Mouse (Mus musculus) small intestine, adult 2 months (tissue): Measurements from ENCODE around the gene Robo1. TPM values are rescaled to one million over a fixed set of nuclear protein-coding genes. Genes with fewer than 3 reads are reported as not detected.

Experiments
- H3K27ac ChIP-seq: fragments of 200-500 bp; 2 replicates; pipeline ENCODE4 v1.5.1; 2012; ENCODE audit warnings: low read depth, low read length, control low read depth, inconsistent platforms; ENCODE audit not compliant: insufficient read depth
- H3K27me3 ChIP-seq: fragments of 200-500 bp; 2 replicates; pipeline ENCODE4 v1.6.1; 2012; ENCODE audit warnings: mild to moderate bottlenecking, moderate library complexity, low read length, inconsistent platforms; ENCODE audit not compliant: control insufficient read depth, insufficient read depth
- H3K36me3 ChIP-seq: fragments of 200-500 bp; 2 replicates; pipeline ENCODE4 v1.6.1; 2012; ENCODE audit warnings: mild to moderate bottlenecking, low read length, control low read depth, inconsistent platforms; ENCODE audit not compliant: control insufficient read depth, insufficient read depth
- H3K4me1 ChIP-seq: fragments of 200-500 bp; 2 replicates; pipeline ENCODE4 v1.6.1; 2012; ENCODE audit warnings: low read length, inconsistent platforms, mixed read lengths; ENCODE audit not compliant: control insufficient read depth, insufficient read depth, insufficient read length
- H3K4me3 ChIP-seq: fragments of 200-500 bp; 2 replicates; pipeline ENCODE4 v1.5.1; 2012; ENCODE audit warnings: low read depth, mild to moderate bottlenecking, control low read depth, inconsistent platforms, low read length, moderate library complexity
- CTCF ChIP-seq: fragments of 200-500 bp; IDR thresholded peaks from 2 replicates; pipeline ENCODE4 v1.5.1; 2012; ENCODE audit warnings: low read depth, mild to moderate bottlenecking, control low read depth, inconsistent platforms, low read length, moderate library complexity, mixed read lengths; ENCODE audit not compliant: insufficient replicate concordance, insufficient read length; ENCODE audit errors: extremely low read depth
- POLR2A ChIP-seq: fragments of 200-500 bp; IDR thresholded peaks from 2 replicates; pipeline ENCODE4 v1.6.1; 2012; ENCODE audit warnings: low read depth, mild to moderate bottlenecking, control low read depth, inconsistent platforms, low read length, moderate library complexity
- WGBS: fragments of 180-500 bp; shearing (Covaris S2); methylation state at CpG from one replicate; pipeline ENCODE4 v1.1.7; 2018; 5-methylcytosine and 5-hydroxymethylcytosine counted together
- polyA plus RNA-seq: library from polyadenylated mRNA; depleted of rRNA; stranded (reverse); fragments of >200 nt; gene quantifications from 2 replicates; pipeline ENCODE4 v1.2.3, GENCODE M21; 2012

The Robo1 gene
- polyA plus RNA-seq, 1 experiment, result 0.81 TPM

GRCm38 (mm10) chr16:73027692-73028091, 719.6 kb downstream of the Robo1 start:
- 89% methylated on average over 14 of the region's 14 CpGs for whole genome bisulfite sequencing
- H3K4me1 ChIP-seq, result no peaks in the 10 kb centered on the region
- H3K4me3 ChIP-seq, result no peak overlapping the region
- H3K36me3 ChIP-seq, result no peaks in the 10 kb centered on the region
- TF ChIP-seq POLR2A, result no peak
- TF ChIP-seq CTCF, result no peak
- H3K27ac ChIP-seq, result no peak overlapping the region
- no peaks in the 10 kb centered on the region for H3K27me3 ChIP-seq

DNA sequence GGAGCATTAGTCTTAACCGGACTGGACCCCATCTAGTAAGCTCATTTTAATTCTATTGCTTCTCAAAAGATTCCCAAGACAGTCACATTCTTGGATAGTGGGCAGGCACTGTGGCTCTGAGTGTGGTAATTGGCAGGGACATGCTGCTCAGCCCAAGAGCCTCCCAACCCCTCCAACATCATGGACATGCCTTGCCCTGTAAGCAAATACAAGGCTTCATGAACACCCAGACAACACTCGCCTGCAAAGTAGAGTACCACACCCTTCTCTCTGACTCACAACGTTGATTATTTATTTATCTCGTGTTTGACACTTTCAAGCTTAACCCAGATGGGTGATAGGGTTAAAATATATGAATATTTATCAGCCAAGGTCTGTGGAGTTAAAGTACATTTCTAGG, 722.9 kb downstream of the Robo1 start:
- Histone ChIP-seq H3K27me3 (no peaks in the 10 kb centered on the region), H3K4me1 (no peaks in the 10 kb centered on the region), H3K27ac (no peak overlapping the region), H3K4me3 (no peak overlapping the region), H3K36me3 (no peaks in the 10 kb centered on the region)
- TF ChIP-seq POLR2A, result no peak
- TF ChIP-seq CTCF, result no peak
- WGBS, result 43% methylated on average over 4 of the region's 4 CpGs

DNA sequence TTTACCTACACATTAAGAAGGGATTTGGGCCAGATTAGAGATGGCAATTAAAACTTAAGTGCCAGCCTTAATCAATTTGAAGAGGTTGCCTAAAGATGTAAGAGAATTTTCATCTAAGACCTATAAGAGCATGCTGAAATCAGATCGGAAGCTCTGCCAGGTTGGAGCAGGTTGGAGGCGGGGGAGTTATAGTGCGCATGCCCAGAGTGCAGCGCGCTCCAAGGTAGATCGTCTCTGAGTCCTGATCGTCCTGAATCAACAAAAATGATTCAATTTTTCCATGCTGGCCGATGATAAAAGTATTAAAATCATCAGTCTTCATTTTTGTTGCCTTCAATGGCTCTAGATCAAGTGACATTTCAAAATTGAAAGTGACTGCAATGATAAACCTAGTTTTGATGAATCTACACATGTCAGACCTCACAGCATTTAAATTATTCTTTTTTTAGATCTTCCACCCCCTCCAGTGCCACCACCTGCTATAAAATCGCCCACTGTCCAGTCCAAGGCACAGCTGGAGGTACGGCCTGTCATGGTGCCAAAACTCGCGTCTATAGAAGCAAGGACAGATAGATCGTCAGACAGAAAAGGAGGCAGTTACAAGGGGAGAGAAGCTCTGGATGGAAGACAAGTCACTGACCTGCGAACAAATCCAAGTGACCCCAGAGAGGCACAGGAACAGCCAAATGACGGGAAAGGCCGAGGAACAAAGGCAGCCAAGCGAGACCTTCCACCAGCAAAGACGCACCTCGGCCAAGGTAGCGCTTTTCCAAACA, 727.3 kb downstream of the Robo1 start:
- H3K27ac ChIP-seq, result no peak overlapping the region
- no peaks in the 10 kb centered on the region for H3K36me3 ChIP-seq
- 91% methylated on average over 20 of the region's 20 CpGs for WGBS
- H3K4me1 ChIP-seq, result no peaks in the 10 kb centered on the region
- H3K27me3 ChIP-seq, result no peaks in the 10 kb centered on the region
- H3K4me3 ChIP-seq, result no peak overlapping the region
- TF ChIP-seq POLR2A, result no peak
- no peak for TF ChIP-seq CTCF

- Histone ChIP-seq H3K4me1 (no peaks in the 10 kb centered on the region), H3K4me3 (no peak overlapping the region), H3K27ac (no peak overlapping the region), H3K27me3 (no peaks in the 10 kb centered on the region), H3K36me3 (no peaks in the 10 kb centered on the region)
- TF ChIP-seq POLR2A, result no peak
- no peak for TF ChIP-seq CTCF
- 33% methylated on average over 7 of the region's 7 CpGs for WGBS
These were observed 730.4 kb downstream of the Robo1 start for GRCm38 (mm10) chr16:73038552-73038951.

- no peaks in the 10 kb centered on the region for H3K4me1 ChIP-seq
- no peak overlapping the region for H3K4me3 ChIP-seq
- no peak overlapping the region for H3K27ac ChIP-seq
- H3K36me3 ChIP-seq, result no peaks in the 10 kb centered on the region
- 49% methylated on average over 3 of the region's 3 CpGs for WGBS
- H3K27me3 ChIP-seq, result no peaks in the 10 kb centered on the region
- TF ChIP-seq POLR2A (no peak), CTCF (no peak)
These were observed 754.4 kb downstream of the Robo1 start for GRCm38 (mm10) chr16:73062461-73062860.

GRCm38 (mm10) chr16:73067782-73068181, 759.7 kb downstream of the Robo1 start:
- H3K4me1 ChIP-seq, result no peaks in the 10 kb centered on the region
- no peak overlapping the region for H3K4me3 ChIP-seq
- no peaks in the 10 kb centered on the region for H3K36me3 ChIP-seq
- H3K27me3 ChIP-seq, result no peaks in the 10 kb centered on the region
- 71% methylated on average over 7 of the region's 7 CpGs for WGBS
- TF ChIP-seq POLR2A (no peak), CTCF (no peak)
- no peak overlapping the region for H3K27ac ChIP-seq

DNA sequence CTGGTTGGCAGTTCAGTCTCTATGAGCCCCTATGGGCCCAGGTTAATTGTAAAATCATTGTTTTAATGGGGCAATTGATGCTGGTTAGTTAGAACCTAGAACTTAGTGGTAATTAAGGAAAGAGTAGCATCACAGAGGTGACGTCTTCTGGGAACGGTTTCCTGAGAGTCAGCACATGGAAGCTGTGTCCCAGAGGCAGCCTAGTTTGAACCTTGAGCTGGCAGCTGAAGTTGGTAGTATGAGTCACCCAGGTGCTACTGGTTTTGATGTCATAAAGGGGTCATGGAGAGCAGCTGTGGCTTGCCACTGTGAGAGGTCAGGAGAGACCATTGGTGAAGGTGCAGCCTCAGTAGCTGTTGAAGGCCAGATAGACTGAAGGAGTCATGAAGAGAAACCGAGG, 763.9 kb downstream of the Robo1 start:
- no peak overlapping the region for H3K4me3 ChIP-seq
- no peaks in the 10 kb centered on the region for H3K36me3 ChIP-seq
- no peaks in the 10 kb centered on the region for H3K4me1 ChIP-seq
- 86% methylated on average over 3 of the region's 3 CpGs for WGBS
- H3K27me3 ChIP-seq, result no peaks in the 10 kb centered on the region
- H3K27ac ChIP-seq, result no peak overlapping the region
- TF ChIP-seq POLR2A, result no peak
- no peak for TF ChIP-seq CTCF

DNA sequence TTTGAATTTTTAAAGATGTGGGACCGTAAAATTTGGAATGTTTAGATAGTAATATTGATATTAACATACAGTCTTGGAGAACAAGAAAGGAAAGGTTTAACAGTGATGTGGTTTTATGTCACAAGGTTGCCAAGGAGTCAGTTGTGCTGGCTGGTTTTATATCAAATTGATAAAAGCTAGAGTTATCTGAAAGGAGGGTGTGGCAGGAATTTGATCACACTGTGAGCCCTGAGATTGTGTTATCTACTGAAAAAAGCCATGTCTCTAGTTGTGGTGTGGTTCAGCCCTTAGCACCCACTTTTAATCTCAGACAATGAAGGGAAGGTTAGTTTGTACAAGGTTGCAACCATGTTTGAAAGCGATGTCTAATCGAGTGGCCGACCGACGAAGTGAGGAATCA, 764.8 kb downstream of the Robo1 start:
- WGBS, result 96% methylated on average over 6 of the region's 6 CpGs
- H3K27me3 ChIP-seq, result no peaks in the 10 kb centered on the region
- H3K4me3 ChIP-seq, result no peak overlapping the region
- no peak overlapping the region for H3K27ac ChIP-seq
- TF ChIP-seq POLR2A, result no peak
- TF ChIP-seq CTCF, result no peak
- no peaks in the 10 kb centered on the region for H3K4me1 ChIP-seq
- H3K36me3 ChIP-seq, result no peaks in the 10 kb centered on the region
